In genomic region chr1:67981386-67981785, GRCm38 (mm10) we compare ENCODE assay signal across 28 mouse cellular contexts.
"Had no signal": no experiment of that assay in that cellular context is flagged by ENCODE, and none has a peak within 500 bp of the region (broad histone marks: within the 10 kb centered on the region; RNA-seq: fewer than 3 reads in every experiment).

No protein-coding gene starts in this region.

- H3K4me1 ChIP-seq: embryonic facial prominence, embryonic 10.5 days; embryonic facial prominence, embryonic 12.5 days; embryonic facial prominence, embryonic 13.5 days; embryonic facial prominence, embryonic 15.5 days; forebrain, embryonic 10.5 days; forebrain, embryonic 12.5 days; forebrain, embryonic 13.5 days; forebrain, embryonic 15.5 days had no signal

- DNase-seq: cerebellum, adult 18-20 months; cerebellum, adult 2 months; cerebellum, adult 8-10 months; cerebellum, adult 9-10 months; cerebellum, adult 9-11 months; cerebellum, postnatal 10 days; cerebellum, postnatal 14 days; cerebellum, postnatal 25 days; cerebellum, postnatal 36 days; embryo, embryonic 11 days; forebrain, postnatal 0 days; gastrocnemius, adult 2 months; gastrocnemius, postnatal 10 days; gastrocnemius, postnatal 14 days; gastrocnemius, postnatal 25 days; gastrocnemius, postnatal 36 days; heart, adult 11 months had no signal

- H3K9ac ChIP-seq: embryonic facial prominence, embryonic 12.5 days; embryonic facial prominence, embryonic 13.5 days; embryonic facial prominence, embryonic 15.5 days; forebrain, embryonic 12.5 days; forebrain, embryonic 13.5 days; forebrain, embryonic 15.5 days; forebrain, postnatal 0 days had no signal

- H3K9me3 ChIP-seq: embryonic facial prominence, embryonic 10.5 days; embryonic facial prominence, embryonic 12.5 days; embryonic facial prominence, embryonic 13.5 days; embryonic facial prominence, embryonic 15.5 days; forebrain, embryonic 10.5 days; forebrain, embryonic 12.5 days; forebrain, embryonic 13.5 days; forebrain, embryonic 15.5 days had no signal

- H3K4me2 ChIP-seq: embryonic facial prominence, embryonic 12.5 days; embryonic facial prominence, embryonic 13.5 days; embryonic facial prominence, embryonic 15.5 days; forebrain, embryonic 12.5 days; forebrain, embryonic 13.5 days; forebrain, embryonic 15.5 days had no signal

- ATAC-seq: forebrain, embryonic 13.5 days; forebrain, embryonic 14.5 days; forebrain, embryonic 15.5 days; forebrain, embryonic 16.5 days; forebrain, postnatal 0 days had no signal

- H3K27me3 ChIP-seq: embryonic facial prominence, embryonic 12.5 days; embryonic facial prominence, embryonic 13.5 days; embryonic facial prominence, embryonic 15.5 days; forebrain, embryonic 12.5 days; forebrain, embryonic 13.5 days; forebrain, embryonic 15.5 days had no signal

- H3K27ac ChIP-seq: embryonic facial prominence, embryonic 10.5 days; embryonic facial prominence, embryonic 12.5 days; embryonic facial prominence, embryonic 13.5 days; embryonic facial prominence, embryonic 15.5 days; forebrain, embryonic 10.5 days; forebrain, embryonic 12.5 days; forebrain, embryonic 13.5 days; forebrain, embryonic 15.5 days; gastrocnemius, adult 2 months had no signal

- H3K36me3 ChIP-seq: embryonic facial prominence, embryonic 10.5 days; embryonic facial prominence, embryonic 12.5 days; embryonic facial prominence, embryonic 13.5 days; embryonic facial prominence, embryonic 15.5 days; forebrain, embryonic 10.5 days; forebrain, embryonic 12.5 days; forebrain, embryonic 15.5 days had no signal

- H3K4me3 ChIP-seq: embryonic facial prominence, embryonic 10.5 days; embryonic facial prominence, embryonic 12.5 days; embryonic facial prominence, embryonic 13.5 days; embryonic facial prominence, embryonic 15.5 days; erythroblast, embryonic 14.5 days; forebrain, embryonic 10.5 days; forebrain, embryonic 12.5 days; forebrain, embryonic 13.5 days; forebrain, embryonic 15.5 days; gastrocnemius, adult 2 months had no signal
